Mouse (Mus musculus) cerebral cortex, adult 2 months (tissue): Measurements from ENCODE around the gene Lman2.

ENCODE experiments used
- WGBS: fragments of 180-500 bp; shearing (Covaris S2); methylation state at CpG from one replicate; pipeline ENCODE4 v1.1.7; 2018; 5-methylcytosine and 5-hydroxymethylcytosine counted together

The Lman2 gene

GRCm38 (mm10) chr13:55362453-55363060 lies at the start of gene Lman2:
Lman2 (minus strand) TSS chr13:55362783.
- WGBS, result under 1% methylated on average over 35 of the region's 35 CpGs

GRCm38 (mm10) chr13:55411826-55412225 lies 49.2 kb upstream of the Lman2 start:
- 86% methylated on average over 7 of the region's 7 CpGs for WGBS

- WGBS, result 88% methylated on average over 19 of the region's 19 CpGs
Observed at GRCm38 (mm10) chr13:55408546-55409120, 46.0 kb upstream of the Lman2 start.

- WGBS, result 88% methylated on average over 4 of the region's 4 CpGs
Observed at GRCm38 (mm10) chr13:55407341-55407740, 44.8 kb upstream of the Lman2 start.

GRCm38 (mm10) chr13:55405783-55406390 lies 43.3 kb upstream of the Lman2 start:
- WGBS, result 32% methylated on average over 13 of the region's 13 CpGs

GRCm38 (mm10) chr13:55404853-55405782 lies 42.5 kb upstream of the Lman2 start:
- 10% methylated on average over 11 of the region's 11 CpGs for WGBS

GRCm38 (mm10) chr13:55403935-55404852 lies 41.6 kb upstream of the Lman2 start:
- 26% methylated on average over 15 of the region's 15 CpGs for whole genome bisulfite sequencing

- 88% methylated on average over 7 of the region's 7 CpGs for WGBS
Observed at GRCm38 (mm10) chr13:55403266-55403665, 40.7 kb upstream of the Lman2 start.

GRCm38 (mm10) chr13:55400039-55400346 lies 37.4 kb upstream of the Lman2 start:
- WGBS, result 80% methylated on average over 1 of the region's 1 CpGs

- 72% methylated on average over 5 of the region's 5 CpGs for WGBS
Observed at GRCm38 (mm10) chr13:55399300-55400038, 36.9 kb upstream of the Lman2 start.

GRCm38 (mm10) chr13:55398088-55398487 lies 35.5 kb upstream of the Lman2 start, which contains the start of gene Slc34a1:
Slc34a1 (plus strand) TSS chr13:55398187.
- WGBS, result 98% methylated on average over 1 of the region's 1 CpGs

GRCm38 (mm10) chr13:55392933-55393332 lies 30.4 kb upstream of the Lman2 start:
- WGBS, result 74% methylated on average over 4 of the region's 4 CpGs

GRCm38 (mm10) chr13:55391626-55392029 lies 29.0 kb upstream of the Lman2 start:
- WGBS, result 76% methylated on average over 1 of the region's 1 CpGs

GRCm38 (mm10) chr13:55390644-55391043 lies 28.1 kb upstream of the Lman2 start:
- WGBS, result 81% methylated on average over 3 of the region's 3 CpGs

- 55% methylated on average over 4 of the region's 4 CpGs for WGBS
Observed at GRCm38 (mm10) chr13:55381790-55382189, 19.2 kb upstream of the Lman2 start.

- 56% methylated on average over 32 of the region's 32 CpGs for WGBS
Observed at GRCm38 (mm10) chr13:55378907-55379580, 16.5 kb upstream of the Lman2 start.

GRCm38 (mm10) chr13:55375877-55376276 lies 13.3 kb upstream of the Lman2 start:
- WGBS, result 39% methylated on average over 2 of the region's 2 CpGs

GRCm38 (mm10) chr13:55374206-55374924 lies 11.8 kb upstream of the Lman2 start:
- 78% methylated on average over 6 of the region's 6 CpGs for WGBS

GRCm38 (mm10) chr13:55371740-55372139 lies 9.2 kb upstream of the Lman2 start:
- WGBS, result 63% methylated on average over 5 of the region's 5 CpGs
